Mouse (Mus musculus) heart, adult 9 months (tissue): Measurements from ENCODE around the gene Ifi211.
"Not testable (repeated sequence)": the region's sequence is repeated elsewhere in the genome, so short reads cannot be mapped to it uniquely, and the experiment has no call there.

Source experiments
- DNase-seq, 2 experiments: peaks; one replicate each; pipeline ENCODE4 v3.0.0; 2022; ENCODE audit warnings: low spot score in 2 of 2

Gene Ifi211

DNA sequence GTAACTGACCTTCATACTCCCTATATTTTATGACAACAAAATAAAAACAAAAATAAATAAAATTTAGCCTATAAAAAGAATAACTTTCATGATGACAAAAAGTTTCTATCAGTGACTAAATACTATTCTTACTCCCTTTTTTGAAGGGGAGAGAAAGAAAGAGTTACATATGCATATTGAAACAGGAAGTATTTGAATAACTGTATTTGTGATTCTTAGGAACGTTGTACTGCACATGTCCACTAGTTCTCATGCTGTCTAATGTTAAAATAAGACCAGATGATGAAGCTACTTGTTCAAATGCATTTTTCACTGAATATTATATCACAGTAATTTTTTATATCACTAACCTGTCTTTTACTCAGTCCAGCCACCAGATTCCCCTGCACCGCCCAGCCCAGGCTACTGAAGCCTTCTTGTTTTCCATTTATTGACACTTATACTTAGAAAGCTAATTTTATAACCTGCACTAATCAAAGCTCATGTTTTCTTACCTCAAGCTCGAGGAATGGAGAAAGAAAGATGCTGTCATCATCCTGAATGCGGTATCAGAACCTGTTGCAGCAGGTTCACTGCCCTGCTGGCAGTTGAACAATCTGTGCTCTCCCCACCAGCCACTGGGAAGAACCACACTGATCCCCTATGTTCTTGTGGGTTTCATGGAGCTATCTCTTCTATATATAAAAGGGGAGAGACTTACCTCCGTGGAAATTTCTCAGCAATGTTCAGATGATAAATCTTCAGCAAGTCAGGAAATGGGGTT lies 33.4 kb downstream of the Ifi211 start:
- not testable (repeated sequence) for DNase-seq

DNA sequence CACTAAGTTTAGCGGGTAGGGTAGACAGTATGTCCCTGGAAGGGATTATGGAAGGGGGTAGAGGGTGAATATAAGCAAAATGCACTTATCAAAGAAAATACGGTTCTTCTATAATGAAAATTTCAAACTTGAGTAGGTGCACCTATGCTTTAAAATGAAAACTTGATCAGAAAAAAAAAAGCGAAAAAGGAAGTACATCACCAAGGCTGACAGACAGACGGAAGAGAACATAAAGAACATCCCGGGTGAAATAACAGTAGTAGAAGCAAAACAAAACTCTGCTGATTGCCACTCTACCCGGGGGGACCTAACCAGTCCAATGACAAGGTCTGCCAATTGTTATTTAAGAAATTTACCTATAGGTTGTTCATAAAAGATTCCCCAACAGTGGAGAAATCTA lies 34.6 kb downstream of the Ifi211 start:
- DNase-seq, result not testable (repeated sequence)

GRCm38 (mm10) chr1:173877125-173877524 lies 35.7 kb downstream of the Ifi211 start:
- DNase-seq, result peak in 1 of 2 experiments; percentile 9

- DNase-seq, result not testable (repeated sequence)
Measured at GRCm38 (mm10) chr1:173868586-173868985, 44.3 kb downstream of the Ifi211 start.

GRCm38 (mm10) chr1:173866504-173866903 lies 46.3 kb downstream of the Ifi211 start:
- DNase-seq, result no peak

GRCm38 (mm10) chr1:173853711-173854110 lies 59.1 kb downstream of the Ifi211 start:
- not testable (repeated sequence) for DNase-seq

- not testable (repeated sequence) for DNase-seq
Measured at GRCm38 (mm10) chr1:173852853-173853252, 60.0 kb downstream of the Ifi211 start.
